Mouse (Mus musculus) olfactory bulb, adult 2 months (tissue): ENCODE data around the gene Tmtc1.

ENCODE experiments used
- CTCF ChIP-seq: fragments of 200-500 bp; IDR thresholded peaks from 2 replicates; pipeline ENCODE4 v1.5.1; 2012; ENCODE audit warnings: low read depth, mild to moderate bottlenecking, low read length, moderate library complexity; ENCODE audit not compliant: insufficient read depth
- POLR2A ChIP-seq: fragments of 200-500 bp; IDR thresholded peaks from 2 replicates; pipeline ENCODE4 v1.6.1; 2012; ENCODE audit warnings: mild to moderate bottlenecking, low read depth, low read length, moderate library complexity; ENCODE audit not compliant: insufficient read depth

DNA sequence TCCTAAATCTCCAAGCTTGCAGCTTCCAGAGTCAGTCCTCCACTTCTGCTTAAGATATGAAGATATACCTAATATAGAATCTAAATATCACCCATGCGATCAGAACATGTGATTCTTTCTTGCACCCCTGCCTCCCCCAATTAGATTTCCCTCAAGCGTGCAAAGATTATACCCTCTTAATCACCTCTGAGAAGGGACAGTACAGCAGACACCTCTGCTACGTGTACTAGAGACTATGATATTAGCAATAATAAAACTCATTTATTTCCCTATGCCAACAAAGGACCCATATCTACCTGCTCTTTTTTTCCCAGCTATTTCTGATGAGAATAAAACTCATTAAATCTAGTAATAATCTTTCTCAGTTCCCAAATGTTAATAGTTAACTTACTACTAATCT lies 49.9 kb downstream of the Tmtc1 start:
- TF ChIP-seq POLR2A = no peak
- TF ChIP-seq CTCF = no peak
